Mouse (Mus musculus): Measurements from ENCODE around the gene Pole3.

- TF ChIP-seq CTCF (IDR thresholded peaks at IDR 0.05; ENCODE audit: low read depth, low read length): no peak
- no peak for TF ChIP-seq POLR2A (IDR thresholded peaks at IDR 0.05; ENCODE audit: borderline replicate concordance, low read depth, low read length)
These were observed 28.1 kb downstream of the Pole3 start for GRCm38 (mm10) chr4:62496815-62497214.

Measured in bone marrow macrophage, adult 2 months (primary cell).